Mouse (Mus musculus) thymus, adult 18-20 months (tissue): ENCODE results near the gene Vmn1r176.
"Not testable (repeated sequence)": the region's sequence is repeated elsewhere in the genome, so short reads cannot be mapped to it uniquely, and the experiment has no call there.

Experiments used
- DNase-seq, 2 experiments: peaks; one replicate each; pipeline ENCODE4 v3.0.0; 2022; ENCODE audit warnings: mixed read lengths in 2 of 2

The Vmn1r176 gene

GRCm38 (mm10) chr7:23837272-23837671 is at the start of gene Vmn1r176:
Gene Vmn1r176, minus strand, starts transcription at chr7:23837372.
- DNase-seq = not testable (repeated sequence)

DNA sequence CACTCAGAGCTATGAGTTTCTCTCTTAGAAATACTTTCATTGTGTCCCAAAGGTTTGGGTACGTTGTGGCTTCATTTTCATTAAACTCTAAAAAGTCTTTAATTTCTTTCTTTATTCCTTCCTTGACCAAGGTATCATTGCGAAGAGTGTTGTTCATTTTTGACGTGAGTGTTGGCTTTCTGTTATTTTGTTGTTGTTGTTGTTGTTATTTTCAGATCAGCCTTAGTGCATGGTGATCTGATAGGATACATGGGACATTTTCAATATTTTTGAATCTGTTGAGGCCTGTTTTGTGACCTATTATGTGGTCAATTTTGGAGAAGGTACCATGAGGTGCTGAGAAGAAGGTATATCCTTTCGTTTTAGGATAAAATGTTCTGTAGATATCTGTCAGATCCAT is 39.7 kb upstream of the Vmn1r176 start:
- not testable (repeated sequence) for DNase-seq

GRCm38 (mm10) chr7:23866349-23866748 is 29.2 kb upstream of the Vmn1r176 start, which contains the start of gene Vmn1r177:
Gene Vmn1r177, minus strand, starts transcription at chr7:23866449.
- not testable (repeated sequence) for DNase-seq

DNA sequence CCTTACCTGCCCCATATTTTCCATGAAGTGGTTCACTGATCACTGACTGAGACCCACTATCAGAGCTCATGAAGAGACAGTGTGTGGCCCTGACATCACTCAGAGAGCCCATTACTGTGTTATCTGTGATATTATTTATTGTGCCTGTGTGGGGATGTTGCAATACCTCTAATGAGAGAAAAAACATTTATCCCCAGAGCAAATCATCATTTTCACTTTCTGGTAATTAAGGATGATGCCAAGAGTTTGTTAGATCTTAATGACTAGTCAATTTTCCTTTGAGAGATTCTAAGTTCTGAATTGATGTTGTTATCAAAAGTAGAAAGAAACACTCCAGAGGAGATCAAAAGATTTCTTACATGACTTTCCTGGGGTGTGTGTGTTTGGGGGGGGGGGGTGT is 26.6 kb downstream of the Vmn1r176 start, which contains the start of gene Vmn1r175:
TSS of gene Vmn1r175 (minus strand) at position 101 of the 400 bp plus-strand sequence.
- DNase-seq = not testable (repeated sequence)

DNA sequence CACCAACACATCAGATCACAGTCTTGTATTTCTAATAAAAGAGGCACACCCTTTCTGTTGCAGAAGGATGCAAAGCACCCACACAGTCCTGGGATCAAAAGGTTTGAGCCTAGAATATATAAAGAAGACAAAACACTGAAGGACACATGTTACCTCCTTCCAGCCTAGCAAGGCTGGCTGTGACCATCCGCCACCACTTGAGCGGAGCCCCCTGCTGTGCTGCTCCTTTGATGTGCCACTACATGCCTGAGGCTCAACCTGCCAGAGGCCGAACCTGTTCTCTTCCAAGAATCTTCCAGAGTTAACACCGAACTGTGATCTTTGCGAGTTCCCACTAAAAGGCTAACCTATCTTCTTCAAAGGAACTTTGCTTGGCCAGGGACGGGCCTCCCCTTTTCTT is 52.6 kb downstream of the Vmn1r176 start:
- DNase-seq = no peak
